Mouse (Mus musculus): ENCODE measurements around the gene Bcar3. TPM values are rescaled to one million over a fixed set of nuclear protein-coding genes. Genes with fewer than 3 reads are reported as not detected.

Bcar3 gene
- polyA plus RNA-seq, 1 experiment, result 26.3 TPM

DNA sequence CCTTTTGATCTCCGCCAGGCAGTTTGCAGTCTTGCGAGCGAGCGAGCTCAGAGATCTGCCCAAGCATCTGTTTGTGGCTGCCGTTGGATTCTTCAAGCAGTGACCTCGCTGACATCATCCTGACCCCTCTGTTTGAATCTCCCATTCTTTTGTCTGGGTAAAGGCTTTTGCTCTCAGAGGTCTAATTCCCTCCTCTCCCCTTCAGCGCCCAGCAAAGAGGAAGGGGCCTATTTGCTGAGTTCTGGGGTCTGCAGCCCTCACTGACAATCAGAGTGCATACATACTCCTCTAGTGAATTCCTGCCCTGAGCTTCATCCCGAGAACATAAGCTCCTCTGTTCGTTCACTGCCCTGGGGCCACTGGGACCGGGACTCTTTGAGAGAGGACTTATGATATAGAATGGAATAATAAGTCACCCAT, 82.5 kb downstream of the Bcar3 start:
- no peak overlapping the region for H3K9ac ChIP-seq (ENCODE audit: low read depth, poor library complexity, severe bottlenecking)
- H3K4me3 ChIP-seq (ENCODE audit: low read depth, low read length), result no peak overlapping the region
- H3K27me3 ChIP-seq (ENCODE audit: control insufficient read depth, insufficient read depth, low read length, poor library complexity, severe bottlenecking), result no peaks in the 10 kb centered on the region
- H3K36me3 ChIP-seq (ENCODE audit: control insufficient read depth, insufficient read depth, low read length, poor library complexity, severe bottlenecking), result no peaks in the 10 kb centered on the region
- H3K27ac ChIP-seq (ENCODE audit: insufficient read depth, low read length), result no peak overlapping the region
- no peaks in the 10 kb centered on the region for H3K9me3 ChIP-seq (replicated peaks; ENCODE audit: control insufficient read depth, insufficient read depth, low read length, poor library complexity, severe bottlenecking)
- TF ChIP-seq EP300 (IDR thresholded peaks at IDR 0.05; ENCODE audit: insufficient read depth, low read depth, low read length) (no peak), CTCF (IDR thresholded peaks at IDR 0.05; ENCODE audit: low read depth, low read length) (no peak), POLR2A (IDR thresholded peaks at IDR 0.05; ENCODE audit: insufficient read depth, low read length) (no peak)
- no peaks in the 10 kb centered on the region for H3K4me1 ChIP-seq (ENCODE audit: control insufficient read depth, insufficient read depth, low read length)

DNA sequence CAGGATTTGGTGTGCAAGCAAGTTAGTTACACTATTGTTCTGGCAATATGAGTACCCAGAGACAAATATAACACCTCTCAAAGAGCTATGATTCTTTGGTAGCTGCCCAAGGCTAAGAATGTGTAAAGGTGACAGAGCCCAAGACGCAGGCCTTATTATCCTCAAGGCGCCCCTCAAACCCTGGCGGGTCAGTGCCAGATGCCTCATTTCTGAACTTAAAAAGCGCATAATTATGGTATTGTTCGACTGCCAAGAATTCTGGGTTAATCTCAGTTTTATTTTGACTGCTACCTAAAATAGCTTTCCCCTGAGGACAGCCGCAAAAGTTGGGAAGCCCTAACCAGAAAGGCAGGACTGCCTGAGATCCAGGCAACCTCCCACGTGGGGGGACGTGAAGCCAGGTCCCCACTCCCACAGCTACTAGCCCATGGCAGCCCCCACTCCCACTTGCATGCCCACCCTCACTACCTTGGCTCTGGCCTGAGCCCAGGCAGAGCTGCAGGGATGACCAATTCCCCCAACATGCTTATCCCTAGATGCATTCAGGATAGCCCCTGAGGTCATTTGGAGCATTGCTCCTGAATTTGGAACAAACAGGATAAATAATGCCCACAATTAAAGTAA, 83.0 kb downstream of the Bcar3 start:
- Histone ChIP-seq H3K27ac (ENCODE audit: insufficient read depth, low read length) (no peak overlapping the region), H3K36me3 (ENCODE audit: control insufficient read depth, insufficient read depth, low read length, poor library complexity, severe bottlenecking) (no peaks in the 10 kb centered on the region), H3K4me1 (ENCODE audit: control insufficient read depth, insufficient read depth, low read length) (no peaks in the 10 kb centered on the region), H3K9me3 (replicated peaks; ENCODE audit: control insufficient read depth, insufficient read depth, low read length, poor library complexity, severe bottlenecking) (no peaks in the 10 kb centered on the region), H3K4me3 (ENCODE audit: low read depth, low read length) (no peak overlapping the region), H3K27me3 (ENCODE audit: control insufficient read depth, insufficient read depth, low read length, poor library complexity, severe bottlenecking) (no peaks in the 10 kb centered on the region), H3K9ac (ENCODE audit: low read depth, poor library complexity, severe bottlenecking) (no peak overlapping the region)
- no peak for TF ChIP-seq CTCF (IDR thresholded peaks at IDR 0.05; ENCODE audit: low read depth, low read length)
- no peak for TF ChIP-seq POLR2A (IDR thresholded peaks at IDR 0.05; ENCODE audit: insufficient read depth, low read length)
- TF ChIP-seq EP300 (IDR thresholded peaks at IDR 0.05; ENCODE audit: insufficient read depth, low read depth, low read length), result no peak

DNA sequence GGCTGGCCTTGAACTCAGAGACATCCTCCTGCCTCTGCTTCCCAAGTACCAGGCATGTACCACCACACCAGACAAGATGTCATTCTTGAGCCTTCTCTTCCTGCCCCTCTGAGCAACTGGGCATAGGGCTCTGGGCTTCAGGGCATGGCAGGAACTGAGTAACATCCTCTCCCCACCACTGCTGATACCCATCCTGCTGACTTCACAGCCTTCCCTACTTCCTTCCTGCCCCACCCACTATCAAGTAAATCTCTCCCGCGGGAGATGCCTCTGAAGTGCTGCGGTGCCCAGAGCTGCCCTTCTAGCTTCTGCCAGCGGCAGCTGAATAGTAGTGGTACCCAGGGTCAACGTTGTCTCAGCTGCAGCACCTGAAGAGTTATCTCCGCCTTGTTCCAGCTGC, 84.7 kb downstream of the Bcar3 start:
- no peaks in the 10 kb centered on the region for H3K36me3 ChIP-seq (ENCODE audit: control insufficient read depth, insufficient read depth, low read length, poor library complexity, severe bottlenecking)
- TF ChIP-seq CTCF (IDR thresholded peaks at IDR 0.05; ENCODE audit: low read depth, low read length), result no peak
- no peak for TF ChIP-seq EP300 (IDR thresholded peaks at IDR 0.05; ENCODE audit: insufficient read depth, low read depth, low read length)
- no peak for TF ChIP-seq POLR2A (IDR thresholded peaks at IDR 0.05; ENCODE audit: insufficient read depth, low read length)

DNA sequence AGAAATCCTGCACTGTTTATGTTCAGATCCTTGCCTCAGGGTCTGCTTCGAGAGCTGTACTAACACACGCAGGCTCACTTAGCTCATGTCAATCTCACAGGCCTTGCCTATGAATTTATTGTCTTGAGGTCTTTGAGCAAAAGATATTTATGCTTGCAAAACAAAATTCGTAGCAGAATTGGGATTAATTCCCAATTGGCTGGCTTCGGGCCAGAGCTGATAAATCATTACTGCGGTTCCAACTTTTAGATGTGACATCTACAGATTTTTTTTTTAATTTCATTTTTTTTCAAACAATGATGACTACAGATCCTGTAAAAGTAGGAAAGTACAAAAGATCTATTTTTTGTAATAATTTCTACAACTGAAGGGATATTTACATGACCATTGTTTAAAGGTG, 86.8 kb downstream of the Bcar3 start:
- no peaks in the 10 kb centered on the region for H3K4me1 ChIP-seq (ENCODE audit: control insufficient read depth, insufficient read depth, low read length)
- no peak overlapping the region for H3K4me3 ChIP-seq (ENCODE audit: low read depth, low read length)
- TF ChIP-seq POLR2A (IDR thresholded peaks at IDR 0.05; ENCODE audit: insufficient read depth, low read length), result no peak
- TF ChIP-seq EP300 (IDR thresholded peaks at IDR 0.05; ENCODE audit: insufficient read depth, low read depth, low read length), result no peak
- no peak for TF ChIP-seq CTCF (IDR thresholded peaks at IDR 0.05; ENCODE audit: low read depth, low read length)
- H3K36me3 ChIP-seq (ENCODE audit: control insufficient read depth, insufficient read depth, low read length, poor library complexity, severe bottlenecking), result no peaks in the 10 kb centered on the region
- no peak overlapping the region for H3K27ac ChIP-seq (ENCODE audit: insufficient read depth, low read length)
- H3K27me3 ChIP-seq (ENCODE audit: control insufficient read depth, insufficient read depth, low read length, poor library complexity, severe bottlenecking), result no peaks in the 10 kb centered on the region
- no peaks in the 10 kb centered on the region for H3K9me3 ChIP-seq (replicated peaks; ENCODE audit: control insufficient read depth, insufficient read depth, low read length, poor library complexity, severe bottlenecking)
- H3K9ac ChIP-seq (ENCODE audit: low read depth, poor library complexity, severe bottlenecking), result no peak overlapping the region

More for the DNA sequence above, 84.7 kb downstream of the Bcar3 start:
- Histone ChIP-seq H3K9ac (ENCODE audit: low read depth, poor library complexity, severe bottlenecking) (no peak overlapping the region), H3K4me3 (ENCODE audit: low read depth, low read length) (no peak overlapping the region), H3K4me1 (ENCODE audit: control insufficient read depth, insufficient read depth, low read length) (no peaks in the 10 kb centered on the region), H3K27ac (ENCODE audit: insufficient read depth, low read length) (no peak overlapping the region), H3K9me3 (replicated peaks; ENCODE audit: control insufficient read depth, insufficient read depth, low read length, poor library complexity, severe bottlenecking) (no peaks in the 10 kb centered on the region), H3K27me3 (ENCODE audit: control insufficient read depth, insufficient read depth, low read length, poor library complexity, severe bottlenecking) (no peaks in the 10 kb centered on the region)

DNA sequence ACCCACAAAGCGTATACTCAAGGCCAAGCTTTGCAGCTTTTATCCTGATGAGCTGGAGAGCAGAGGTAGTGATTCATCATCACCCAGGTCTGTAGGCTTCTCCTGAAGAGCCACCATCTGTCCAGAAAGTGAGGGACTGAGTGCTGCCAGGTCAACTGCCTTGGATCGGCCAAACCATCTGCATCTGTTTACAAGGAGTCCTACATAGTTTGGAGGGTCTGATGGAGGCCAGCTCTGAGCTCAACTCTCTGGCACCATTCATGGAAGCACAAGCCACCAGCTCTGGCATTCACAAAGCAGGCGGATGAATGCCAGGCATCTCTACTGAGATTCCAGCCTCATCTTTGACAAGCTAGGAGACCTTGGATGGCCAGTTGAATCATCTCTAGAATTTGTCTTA, 87.7 kb downstream of the Bcar3 start:
- Histone ChIP-seq H3K27me3 (ENCODE audit: control insufficient read depth, insufficient read depth, low read length, poor library complexity, severe bottlenecking) (no peaks in the 10 kb centered on the region), H3K4me3 (ENCODE audit: low read depth, low read length) (no peak overlapping the region), H3K9ac (ENCODE audit: low read depth, poor library complexity, severe bottlenecking) (no peak overlapping the region), H3K9me3 (replicated peaks; ENCODE audit: control insufficient read depth, insufficient read depth, low read length, poor library complexity, severe bottlenecking) (no peaks in the 10 kb centered on the region), H3K27ac (ENCODE audit: insufficient read depth, low read length) (no peak overlapping the region), H3K4me1 (ENCODE audit: control insufficient read depth, insufficient read depth, low read length) (no peaks in the 10 kb centered on the region), H3K36me3 (ENCODE audit: control insufficient read depth, insufficient read depth, low read length, poor library complexity, severe bottlenecking) (no peaks in the 10 kb centered on the region)
- TF ChIP-seq EP300 (IDR thresholded peaks at IDR 0.05; ENCODE audit: insufficient read depth, low read depth, low read length) (no peak), CTCF (IDR thresholded peaks at IDR 0.05; ENCODE audit: low read depth, low read length) (no peak), POLR2A (IDR thresholded peaks at IDR 0.05; ENCODE audit: insufficient read depth, low read length) (no peak)

DNA sequence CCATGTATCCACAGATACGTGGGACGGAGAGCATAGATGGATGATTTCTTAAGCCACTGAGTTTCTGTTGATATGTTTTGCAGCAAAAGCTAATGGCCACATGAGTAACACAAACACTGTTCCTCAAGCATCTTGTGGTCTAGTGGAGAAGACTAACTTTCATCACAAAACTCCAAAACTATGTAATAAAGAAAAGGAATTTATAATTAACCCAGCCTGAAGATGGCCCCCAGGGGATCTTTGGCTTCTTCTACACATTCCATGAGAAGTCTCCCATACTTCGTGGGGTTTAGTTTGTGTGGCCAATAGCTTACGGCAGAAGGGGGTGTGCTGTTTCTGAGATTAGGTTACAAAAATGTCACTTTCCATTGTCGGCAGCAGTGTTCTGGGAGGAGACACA, 92.5 kb downstream of the Bcar3 start:
- TF ChIP-seq POLR2A (IDR thresholded peaks at IDR 0.05; ENCODE audit: insufficient read depth, low read length), result no peak
- TF ChIP-seq EP300 (IDR thresholded peaks at IDR 0.05; ENCODE audit: insufficient read depth, low read depth, low read length), result no peak
- no peak for TF ChIP-seq CTCF (IDR thresholded peaks at IDR 0.05; ENCODE audit: low read depth, low read length)
- H3K4me3 ChIP-seq (ENCODE audit: low read depth, low read length), result no peak overlapping the region
- H3K4me1 ChIP-seq (ENCODE audit: control insufficient read depth, insufficient read depth, low read length), result no peaks in the 10 kb centered on the region
- no peaks in the 10 kb centered on the region for H3K9me3 ChIP-seq (replicated peaks; ENCODE audit: control insufficient read depth, insufficient read depth, low read length, poor library complexity, severe bottlenecking)
- no peak overlapping the region for H3K9ac ChIP-seq (ENCODE audit: low read depth, poor library complexity, severe bottlenecking)
- no peaks in the 10 kb centered on the region for H3K36me3 ChIP-seq (ENCODE audit: control insufficient read depth, insufficient read depth, low read length, poor library complexity, severe bottlenecking)
- no peak overlapping the region for H3K27ac ChIP-seq (ENCODE audit: insufficient read depth, low read length)
- H3K27me3 ChIP-seq (ENCODE audit: control insufficient read depth, insufficient read depth, low read length, poor library complexity, severe bottlenecking), result no peaks in the 10 kb centered on the region
